Mouse (Mus musculus) large intestine, adult 2 months (tissue): ENCODE results near the gene Cdh22. TPM values are rescaled to one million over a fixed set of nuclear protein-coding genes. Genes with fewer than 3 reads are reported as not detected.

Source experiments
- DNase-seq: peaks from one replicate; pipeline ENCODE4 v3.0.0-alpha.2; 2012; ENCODE audit warnings: low read depth, low spot score
- WGBS: fragments of 180-500 bp; shearing (Covaris S2); methylation state at CpG from one replicate; pipeline ENCODE4 v1.1.7; 2018; 5-methylcytosine and 5-hydroxymethylcytosine counted together
- polyA plus RNA-seq: library from polyadenylated mRNA; depleted of rRNA; stranded (reverse); fragments of >200 nt; gene quantifications from 2 replicates; pipeline ENCODE4 v1.2.3, GENCODE M21; 2012

The Cdh22 gene
- polyA plus RNA-seq, 1 experiment = 0.11 TPM

- WGBS = 69% methylated on average over 16 of the region's 16 CpGs
- DNase-seq = no peak
These were observed 129.1 kb downstream of the Cdh22 start for GRCm38 (mm10) chr2:165105513-165106079.

DNA sequence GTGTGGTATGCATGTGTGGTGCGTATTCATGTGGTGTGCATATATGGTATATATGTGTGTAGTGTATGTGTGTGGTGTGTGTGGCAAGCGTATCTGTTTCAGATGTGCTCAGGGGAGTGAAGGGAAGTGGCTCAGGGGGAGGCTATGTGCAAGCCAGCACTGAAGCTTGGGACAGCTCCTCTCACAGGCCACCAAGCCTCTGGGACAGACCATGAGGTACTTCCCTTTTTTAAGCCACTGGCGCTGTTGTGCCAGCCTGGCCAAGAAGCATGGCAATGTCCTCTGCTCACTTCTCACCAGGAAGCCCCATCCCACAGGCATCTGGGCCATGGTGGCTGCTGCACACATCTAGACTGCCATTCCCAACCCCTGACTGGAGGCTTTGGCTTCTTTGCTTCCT lies 131.7 kb downstream of the Cdh22 start:
- WGBS = 70% methylated on average over 3 of the region's 3 CpGs
- DNase-seq = no peak

DNA sequence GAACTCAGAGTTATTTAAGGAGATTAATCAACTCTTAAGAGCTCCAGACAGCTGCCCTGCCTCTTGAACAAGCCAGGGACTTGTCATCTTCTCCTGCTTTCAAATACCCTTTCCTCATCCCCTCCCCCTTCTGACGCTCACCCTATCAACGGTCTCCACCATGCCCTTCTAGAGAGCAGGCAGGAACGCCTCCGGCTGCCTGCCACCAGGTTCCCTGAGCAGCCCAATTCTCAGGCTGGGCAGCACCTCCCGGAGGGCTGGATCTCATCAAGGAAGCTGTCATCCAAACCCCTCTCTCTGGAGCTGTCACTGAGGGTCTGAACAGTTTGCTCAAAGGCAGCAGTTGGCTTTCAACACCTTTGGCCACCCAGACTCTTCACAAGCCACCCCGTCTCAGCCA lies 133.9 kb downstream of the Cdh22 start:
- DNase-seq = no peak
- whole genome bisulfite sequencing = 9% methylated on average over 6 of the region's 6 CpGs

GRCm38 (mm10) chr2:165098861-165099260 lies 135.8 kb downstream of the Cdh22 start:
- WGBS = 71% methylated on average over 3 of the region's 3 CpGs

GRCm38 (mm10) chr2:165096367-165096766 lies 138.3 kb downstream of the Cdh22 start:
- DNase-seq = no peak
- WGBS = 26% methylated on average over 10 of the region's 10 CpGs

More at GRCm38 (mm10) chr2:165098861-165099260, 135.8 kb downstream of the Cdh22 start:
- no peak for DNase-seq

GRCm38 (mm10) chr2:165092393-165092792 lies 142.3 kb downstream of the Cdh22 start:
- 73% methylated on average over 7 of the region's 7 CpGs for WGBS
- no peak for DNase-seq

- WGBS = 68% methylated on average over 8 of the region's 8 CpGs
- no peak for DNase-seq
These were observed 143.2 kb downstream of the Cdh22 start for GRCm38 (mm10) chr2:165091433-165091965.

DNA sequence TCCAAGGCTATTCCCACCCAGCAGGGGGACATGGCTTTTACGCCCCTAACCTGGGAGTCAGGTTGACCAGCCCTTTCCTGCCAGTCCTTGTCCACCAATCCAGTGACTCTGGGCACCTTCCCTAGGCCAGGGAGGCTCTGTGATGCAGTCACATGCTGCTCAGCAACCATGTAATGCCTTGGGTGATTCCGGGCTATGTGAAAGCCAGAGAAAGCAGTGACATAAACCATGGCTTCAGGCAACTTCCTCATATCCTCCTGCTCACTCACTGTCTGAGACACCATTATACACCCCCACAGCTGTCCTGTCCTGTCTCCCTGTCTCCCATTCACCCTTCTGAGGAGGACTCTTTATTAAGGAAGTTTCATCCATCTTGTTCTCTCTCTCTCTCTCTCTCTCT lies 144.0 kb downstream of the Cdh22 start, which contains the start of gene 1700025C18Rik:
Gene 1700025C18Rik (minus strand): TSS at position 101 of the 400 bp plus-strand sequence.
- 65% methylated on average over 2 of the region's 2 CpGs for WGBS
- no peak for DNase-seq

GRCm38 (mm10) chr2:165089470-165089869 lies 145.2 kb downstream of the Cdh22 start:
- no peak for DNase-seq
- WGBS = 30% methylated on average over 14 of the region's 14 CpGs

DNA sequence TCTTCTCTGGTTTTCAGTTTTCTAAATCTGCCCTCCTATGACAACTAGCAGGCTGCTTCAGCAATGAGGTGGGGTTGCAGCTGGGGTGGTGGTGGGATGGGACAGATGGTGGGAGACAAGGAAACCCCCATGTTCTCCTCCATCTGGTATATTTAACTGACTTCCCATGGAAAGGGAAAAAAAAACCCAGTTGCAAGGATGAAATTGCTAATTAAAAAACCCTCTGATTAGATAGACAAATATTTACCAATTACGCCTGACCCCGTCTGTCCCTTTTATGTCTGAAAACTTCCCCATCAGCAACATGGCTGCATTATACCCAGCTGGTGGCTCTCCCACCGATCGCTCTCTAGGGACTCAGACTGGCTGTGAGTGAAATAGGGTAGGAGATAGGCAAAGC lies 148.0 kb downstream of the Cdh22 start:
- no peak for DNase-seq
- WGBS = 49% methylated on average over 4 of the region's 4 CpGs

DNA sequence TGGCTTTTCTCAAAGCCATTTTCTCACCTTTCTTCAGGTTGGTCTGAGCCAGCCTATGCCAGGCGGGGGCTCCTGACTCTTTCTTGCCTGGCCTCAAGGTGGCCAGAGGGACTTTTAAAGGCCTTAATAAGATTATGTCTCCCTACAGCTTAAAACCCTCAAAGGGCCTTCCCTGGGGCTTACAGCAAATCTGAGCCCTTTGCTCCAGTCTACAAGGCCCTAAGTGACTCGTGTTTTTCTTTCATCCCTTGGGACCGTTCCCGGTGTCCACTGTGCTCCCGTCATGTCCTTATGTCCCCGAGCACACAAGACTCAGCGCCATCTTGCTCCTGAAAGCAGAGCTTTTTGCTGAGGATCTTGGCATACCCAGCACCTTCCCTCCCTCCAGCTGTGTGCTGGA lies 153.4 kb downstream of the Cdh22 start:
- no peak for DNase-seq
- WGBS = 20% methylated on average over 7 of the region's 7 CpGs

- WGBS = 19% methylated on average over 9 of the region's 9 CpGs
- DNase-seq = no peak
These were observed 154.0 kb downstream of the Cdh22 start for GRCm38 (mm10) chr2:165080657-165081056.

GRCm38 (mm10) chr2:165078605-165079004 lies 156.0 kb downstream of the Cdh22 start:
- WGBS = 14% methylated on average over 10 of the region's 10 CpGs
- DNase-seq = no peak

- WGBS = 58% methylated on average over 8 of the region's 8 CpGs
- DNase-seq = no peak
These were observed 156.6 kb downstream of the Cdh22 start for GRCm38 (mm10) chr2:165078045-165078444.

DNA sequence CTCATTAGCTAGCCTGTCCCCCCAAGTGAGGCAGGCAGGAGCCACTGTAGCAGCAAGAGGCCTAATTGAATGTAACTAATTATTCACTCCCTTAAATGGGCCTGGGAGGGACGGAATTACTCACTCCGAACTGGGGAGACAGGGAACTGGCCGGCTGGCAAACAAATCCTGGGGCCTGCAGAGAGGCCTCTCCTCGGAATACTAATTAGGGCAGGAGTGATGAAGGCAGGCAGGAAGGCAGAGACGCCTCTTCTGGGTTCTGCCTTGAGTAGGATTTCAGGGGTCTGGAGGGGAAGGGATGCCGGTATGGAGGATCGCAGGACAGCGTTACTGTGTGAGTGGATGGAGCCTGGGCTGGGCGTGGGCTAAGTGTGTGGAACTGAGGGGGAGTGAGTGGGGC lies 157.6 kb downstream of the Cdh22 start:
- WGBS = 9% methylated on average over 9 of the region's 9 CpGs
- no peak for DNase-seq

DNA sequence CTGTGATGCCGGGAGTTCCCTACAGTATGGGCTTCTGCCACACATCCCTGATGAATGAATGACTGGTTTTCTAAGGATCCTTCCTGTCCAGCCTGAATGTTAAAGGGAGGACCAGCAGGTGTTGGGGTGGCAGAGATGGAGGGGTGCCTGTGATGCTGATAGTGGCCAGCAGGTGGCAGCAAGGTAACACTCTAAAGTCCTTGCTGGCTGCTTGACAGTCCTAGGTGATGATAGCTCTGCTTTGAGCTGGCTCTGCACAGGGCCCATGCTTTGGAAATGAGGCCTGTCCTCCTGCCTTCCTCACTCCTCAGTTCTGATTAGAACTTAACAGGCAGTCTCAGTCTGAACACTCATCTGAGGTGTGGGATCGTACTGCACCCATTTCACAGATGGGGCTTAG lies 159.7 kb downstream of the Cdh22 start:
- DNase-seq = no peak
- WGBS = 40% methylated on average over 2 of the region's 2 CpGs

- DNase-seq = no peak
- WGBS = 28% methylated on average over 11 of the region's 11 CpGs
These were observed 160.4 kb downstream of the Cdh22 start for GRCm38 (mm10) chr2:165074081-165074884.

GRCm38 (mm10) chr2:165073381-165073781 lies 161.3 kb downstream of the Cdh22 start:
- 16% methylated on average over 9 of the region's 9 CpGs for WGBS
- DNase-seq = no peak

- WGBS = 26% methylated on average over 23 of the region's 23 CpGs
- DNase-seq = no peak
These were observed 164.4 kb downstream of the Cdh22 start for GRCm38 (mm10) chr2:165070096-165070816.

DNA sequence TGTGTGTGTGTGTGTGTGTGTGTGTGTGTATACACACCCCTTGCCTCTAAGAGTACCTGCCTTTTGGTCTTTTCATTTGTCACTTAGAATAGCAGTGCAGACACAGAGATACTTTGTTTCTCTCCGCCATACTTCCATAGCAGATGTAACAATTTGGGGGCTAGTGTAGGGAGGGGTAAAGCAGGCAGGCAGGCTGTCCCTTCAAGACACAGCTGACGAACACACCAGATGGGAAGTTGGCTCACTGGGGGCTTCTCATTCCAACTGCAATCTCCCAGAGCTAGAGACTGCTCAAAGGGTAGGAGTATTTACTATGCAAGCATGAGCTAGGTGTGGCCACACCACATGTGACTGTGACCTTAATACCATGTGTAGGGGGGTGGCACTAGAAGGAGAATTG lies 165.8 kb downstream of the Cdh22 start:
- WGBS = 61% methylated on average over 2 of the region's 2 CpGs
- no peak for DNase-seq
